Mouse (Mus musculus): ENCODE data around the gene Ptpn3. TPM values are rescaled to one million over a fixed set of nuclear protein-coding genes. Genes with fewer than 3 reads are reported as not detected.

The Ptpn3 gene
- total and polyA plus RNA-seq, 3 experiments: 10.7 to 41.5 (median 32.4) TPM

DNA sequence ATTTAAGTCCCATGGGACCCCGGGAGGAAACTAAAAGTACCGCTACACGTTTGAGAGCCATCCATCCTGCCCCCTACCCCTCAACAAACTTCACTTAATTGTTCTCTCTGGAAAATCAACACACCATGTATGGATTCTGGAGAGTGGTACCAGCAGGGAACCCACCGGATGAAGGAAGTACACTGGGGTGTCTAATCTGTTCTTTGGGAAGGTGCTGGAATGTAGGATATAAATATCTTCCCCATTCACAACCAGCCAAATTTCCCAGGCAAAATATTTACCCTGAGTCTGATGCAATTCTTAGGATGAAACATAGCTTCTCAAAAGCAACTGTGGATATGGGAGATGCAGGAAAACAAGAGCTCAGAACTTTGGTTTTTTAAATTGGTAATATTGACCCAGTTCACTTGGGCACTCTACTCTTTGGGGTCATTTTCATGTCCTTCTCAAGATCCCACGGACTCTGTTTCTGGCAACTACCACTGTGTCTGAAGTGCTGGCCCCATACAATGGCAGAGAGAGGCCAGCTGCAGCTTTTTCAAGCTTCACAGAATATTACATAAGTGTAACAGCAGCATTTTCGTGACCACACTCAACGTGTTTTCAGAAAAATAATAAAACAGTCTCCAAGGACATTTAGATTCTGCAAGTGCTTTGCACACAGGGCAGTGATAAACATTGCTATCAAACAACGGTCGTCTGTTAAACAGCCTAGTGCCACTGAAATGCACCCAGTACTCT lies 109.9 kb downstream of the Ptpn3 start:
- no peaks in the 10 kb centered on the region for H3K27me3 ChIP-seq (ENCODE audit: control insufficient read depth, insufficient read depth, low read length)
- no peak overlapping the region for H3K4me3 ChIP-seq
- H3K4me1 ChIP-seq (ENCODE audit: control insufficient read depth, insufficient read depth, low read length): no peaks in the 10 kb centered on the region
- peak in 1 of 2 experiments; percentile 11 for DNase-seq
- H3K9ac ChIP-seq (ENCODE audit: low read depth, low read length): no peak overlapping the region
- TF ChIP-seq EP300 (IDR thresholded peaks at IDR 0.05; ENCODE audit: insufficient read depth, low read depth, low read length): no peak
- no peak for TF ChIP-seq POLR2A (IDR thresholded peaks at IDR 0.05; ENCODE audit: insufficient read depth, low read depth, low read length)
- no peak for TF ChIP-seq CTCF (IDR thresholded peaks at IDR 0.05)
- no peaks in the 10 kb centered on the region; the same call in 1 of the 2 replicates for H3K36me3 ChIP-seq (ENCODE audit: control insufficient read depth, insufficient read depth, low read length)
- no peak overlapping the region for H3K27ac ChIP-seq
- H3K79me2 ChIP-seq (replicated peaks; ENCODE audit: control insufficient read depth, insufficient read depth, low read length): no peaks in the 10 kb centered on the region
- WGBS: 37% methylated on average over 9 of the region's 9 CpGs
- intact Hi-C loops (cut with DNase I): no loop called here

DNA sequence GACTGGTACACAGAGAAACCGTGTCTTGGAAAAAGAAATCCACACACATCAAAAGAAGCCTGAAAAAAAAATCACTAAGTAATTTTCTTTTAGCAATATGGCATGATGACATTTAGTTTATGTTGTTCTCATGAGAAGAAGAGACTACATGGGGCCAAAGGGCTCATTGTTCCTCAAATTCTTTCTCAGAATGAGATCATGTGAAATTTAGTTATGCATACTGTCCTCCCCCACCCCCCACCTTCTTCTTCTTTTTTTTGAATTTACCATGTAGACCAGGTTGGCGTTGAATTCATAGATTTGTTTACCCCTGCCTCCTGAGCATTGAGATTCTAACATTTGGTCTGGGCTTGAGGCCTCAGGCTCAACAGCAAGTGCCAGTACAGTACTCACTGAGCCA lies 111.8 kb downstream of the Ptpn3 start:
- H3K4me3 ChIP-seq: no peak overlapping the region
- DNase-seq: no peak
- intact Hi-C loops (cut with DNase I): no loop called here
- H3K4me1 ChIP-seq (ENCODE audit: control insufficient read depth, insufficient read depth, low read length): no peaks in the 10 kb centered on the region
- no peaks in the 10 kb centered on the region; the same call in 1 of the 2 replicates for H3K36me3 ChIP-seq (ENCODE audit: control insufficient read depth, insufficient read depth, low read length)
- no peaks in the 10 kb centered on the region for H3K27me3 ChIP-seq (ENCODE audit: control insufficient read depth, insufficient read depth, low read length)
- no peak overlapping the region for H3K9ac ChIP-seq (ENCODE audit: low read depth, low read length)
- H3K27ac ChIP-seq: no peak overlapping the region
- H3K79me2 ChIP-seq (replicated peaks; ENCODE audit: control insufficient read depth, insufficient read depth, low read length): no peaks in the 10 kb centered on the region
- 95% methylated on average over 2 of the region's 2 CpGs for WGBS
- no peak for TF ChIP-seq POLR2A (IDR thresholded peaks at IDR 0.05; ENCODE audit: insufficient read depth, low read depth, low read length)
- no peak for TF ChIP-seq EP300 (IDR thresholded peaks at IDR 0.05; ENCODE audit: insufficient read depth, low read depth, low read length)
- TF ChIP-seq CTCF (IDR thresholded peaks at IDR 0.05): no peak

DNA sequence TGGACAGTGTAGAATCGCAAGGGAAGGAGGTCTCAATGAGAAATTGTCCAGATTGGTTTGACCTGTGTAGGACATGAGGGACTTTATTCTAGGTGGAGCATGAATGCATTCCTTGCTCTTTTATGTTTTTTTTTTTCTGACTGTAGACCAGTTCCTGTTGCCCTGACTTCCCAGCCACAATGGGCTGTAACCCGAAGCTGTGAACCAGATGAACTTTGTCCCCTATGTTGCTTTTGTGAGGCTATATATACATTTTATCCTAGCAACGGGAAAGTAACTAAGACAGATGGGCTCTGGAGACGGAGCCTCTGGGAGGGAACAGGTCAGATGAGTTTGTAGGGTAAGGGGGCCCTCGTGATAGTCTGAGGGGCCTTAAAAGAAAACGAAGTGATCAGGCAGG lies 115.6 kb downstream of the Ptpn3 start:
- Histone ChIP-seq H3K4me1 (ENCODE audit: control insufficient read depth, insufficient read depth, low read length) (no peaks in the 10 kb centered on the region), H3K27me3 (ENCODE audit: control insufficient read depth, insufficient read depth, low read length) (no peaks in the 10 kb centered on the region), H3K79me2 (replicated peaks; ENCODE audit: control insufficient read depth, insufficient read depth, low read length) (no peaks in the 10 kb centered on the region), H3K27ac (no peak overlapping the region), H3K4me3 (no peak overlapping the region), H3K9ac (ENCODE audit: low read depth, low read length) (no peak overlapping the region), H3K36me3 (ENCODE audit: control insufficient read depth, insufficient read depth, low read length) (no peaks in the 10 kb centered on the region)
- TF ChIP-seq EP300 (IDR thresholded peaks at IDR 0.05; ENCODE audit: insufficient read depth, low read depth, low read length) (no peak), CTCF (IDR thresholded peaks at IDR 0.05) (no peak), POLR2A (IDR thresholded peaks at IDR 0.05; ENCODE audit: insufficient read depth, low read depth, low read length) (no peak)
- DNase-seq: no peak
- intact Hi-C loops (cut with DNase I): no loop called here
- 27% methylated on average over 6 of the region's 6 CpGs for WGBS

DNA sequence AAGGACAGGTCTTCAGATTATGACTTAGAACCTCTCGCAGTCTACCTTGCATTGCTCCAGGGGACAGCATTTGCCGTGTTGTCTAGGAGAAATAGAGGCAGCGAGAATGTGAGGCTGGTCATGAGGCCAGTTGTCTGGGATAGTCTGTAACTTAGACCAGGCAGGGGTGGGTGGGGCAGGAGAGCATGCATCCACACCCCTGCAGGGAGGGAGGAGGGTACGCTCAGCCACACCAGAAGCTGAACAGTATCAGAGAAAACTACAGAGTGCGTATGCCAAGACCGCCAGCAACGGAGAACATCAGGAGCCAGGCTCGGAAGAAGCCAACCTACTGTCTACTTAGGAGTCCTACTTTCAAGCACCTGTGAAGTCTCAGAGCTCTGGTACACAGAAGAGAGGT lies 116.2 kb downstream of the Ptpn3 start:
- no peaks in the 10 kb centered on the region for H3K36me3 ChIP-seq (ENCODE audit: control insufficient read depth, insufficient read depth, low read length)
- no peaks in the 10 kb centered on the region for H3K79me2 ChIP-seq (replicated peaks; ENCODE audit: control insufficient read depth, insufficient read depth, low read length)
- no peak overlapping the region for H3K27ac ChIP-seq
- intact Hi-C loops (cut with DNase I): no loop called here
- no peaks in the 10 kb centered on the region for H3K27me3 ChIP-seq (ENCODE audit: control insufficient read depth, insufficient read depth, low read length)
- H3K4me3 ChIP-seq: no peak overlapping the region
- TF ChIP-seq POLR2A (IDR thresholded peaks at IDR 0.05; ENCODE audit: insufficient read depth, low read depth, low read length): no peak
- DNase-seq: no peak
- no peaks in the 10 kb centered on the region for H3K4me1 ChIP-seq (ENCODE audit: control insufficient read depth, insufficient read depth, low read length)
- no peak overlapping the region for H3K9ac ChIP-seq (ENCODE audit: low read depth, low read length)
- WGBS: 79% methylated on average over 8 of the region's 8 CpGs

DNA sequence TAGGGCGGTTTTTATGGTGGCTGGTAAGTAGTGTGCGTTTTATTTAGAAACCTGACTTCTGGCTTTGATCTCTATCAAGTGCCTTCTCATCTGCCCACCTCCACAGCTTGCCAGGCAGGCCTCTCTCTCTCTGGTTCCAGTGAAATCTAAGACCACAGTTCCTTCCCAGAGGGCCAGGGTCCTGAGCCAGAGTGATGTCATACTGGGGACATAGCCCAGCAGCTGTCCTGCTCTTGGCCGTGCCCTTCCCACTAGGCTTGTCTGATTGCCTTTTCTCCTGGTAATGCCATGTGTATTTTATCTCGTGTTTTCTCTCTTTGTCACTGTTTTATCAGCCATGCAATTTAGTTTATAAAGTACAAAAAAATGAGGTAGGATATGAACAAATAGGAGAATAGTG lies 118.1 kb downstream of the Ptpn3 start:
- Histone ChIP-seq H3K79me2 (replicated peaks; ENCODE audit: control insufficient read depth, insufficient read depth, low read length) (no peaks in the 10 kb centered on the region), H3K27ac (no peak overlapping the region), H3K9ac (ENCODE audit: low read depth, low read length) (no peak overlapping the region), H3K27me3 (ENCODE audit: control insufficient read depth, insufficient read depth, low read length) (no peaks in the 10 kb centered on the region), H3K4me3 (no peak overlapping the region), H3K36me3 (ENCODE audit: control insufficient read depth, insufficient read depth, low read length) (no peaks in the 10 kb centered on the region), H3K4me1 (ENCODE audit: control insufficient read depth, insufficient read depth, low read length) (no peaks in the 10 kb centered on the region)
- peak in 1 of 2 experiments; percentile 19 for DNase-seq
- TF ChIP-seq POLR2A (IDR thresholded peaks at IDR 0.05; ENCODE audit: insufficient read depth, low read depth, low read length) (no peak), EP300 (IDR thresholded peaks at IDR 0.05; ENCODE audit: insufficient read depth, low read depth, low read length) (no peak), CTCF (IDR thresholded peaks at IDR 0.05) (no peak)
- intact Hi-C loops (cut with DNase I): no loop called here
- WGBS: 63% methylated on average over 4 of the region's 4 CpGs

DNA sequence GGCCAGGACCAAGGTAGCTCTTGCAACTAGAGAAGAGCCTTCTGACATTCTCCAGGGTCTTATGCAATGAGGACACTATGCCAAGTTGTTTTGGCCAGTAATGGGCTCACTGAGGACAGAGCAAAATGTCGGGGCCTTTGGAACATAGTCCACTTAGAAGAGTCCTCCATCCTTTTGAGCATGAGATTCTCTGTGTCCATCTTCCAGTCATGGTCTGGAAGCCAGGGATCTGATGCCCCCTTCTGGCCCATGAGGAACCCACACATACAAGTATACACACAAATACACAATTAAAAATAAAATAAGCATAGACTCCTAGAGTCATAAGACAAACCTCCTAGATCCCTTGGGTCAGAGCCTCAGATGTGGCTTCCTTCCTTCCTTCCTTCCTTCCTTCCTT lies 120.1 kb downstream of the Ptpn3 start:
- no peaks in the 10 kb centered on the region for H3K4me1 ChIP-seq (ENCODE audit: control insufficient read depth, insufficient read depth, low read length)
- WGBS: 53% methylated on average over 1 of the region's 1 CpGs
- no peak overlapping the region for H3K4me3 ChIP-seq
- no peaks in the 10 kb centered on the region for H3K79me2 ChIP-seq (replicated peaks; ENCODE audit: control insufficient read depth, insufficient read depth, low read length)
- H3K27me3 ChIP-seq (ENCODE audit: control insufficient read depth, insufficient read depth, low read length): no peaks in the 10 kb centered on the region
- H3K9ac ChIP-seq (ENCODE audit: low read depth, low read length): no peak overlapping the region
- no peak overlapping the region for H3K27ac ChIP-seq
- H3K36me3 ChIP-seq (ENCODE audit: control insufficient read depth, insufficient read depth, low read length): no peaks in the 10 kb centered on the region
- DNase-seq: no peak
- intact Hi-C loops (cut with DNase I): no loop called here
- TF ChIP-seq CTCF (IDR thresholded peaks at IDR 0.05) (peak; percentile 66), EP300 (IDR thresholded peaks at IDR 0.05; ENCODE audit: insufficient read depth, low read depth, low read length) (no peak), POLR2A (IDR thresholded peaks at IDR 0.05; ENCODE audit: insufficient read depth, low read depth, low read length) (no peak)
